Mouse (Mus musculus) embryo, embryonic 11.5 days (tissue): ENCODE results near the gene Ppp2r5c.
A peak's percentile ranks its signal among the peaks of the same experiment; 100 is the strongest.

ENCODE experiments used
- DNase-seq: peaks from one replicate; pipeline ENCODE4 v3.0.0-alpha.2; 2012; ENCODE audit warnings: low read depth, low spot score

Ppp2r5c gene

DNA sequence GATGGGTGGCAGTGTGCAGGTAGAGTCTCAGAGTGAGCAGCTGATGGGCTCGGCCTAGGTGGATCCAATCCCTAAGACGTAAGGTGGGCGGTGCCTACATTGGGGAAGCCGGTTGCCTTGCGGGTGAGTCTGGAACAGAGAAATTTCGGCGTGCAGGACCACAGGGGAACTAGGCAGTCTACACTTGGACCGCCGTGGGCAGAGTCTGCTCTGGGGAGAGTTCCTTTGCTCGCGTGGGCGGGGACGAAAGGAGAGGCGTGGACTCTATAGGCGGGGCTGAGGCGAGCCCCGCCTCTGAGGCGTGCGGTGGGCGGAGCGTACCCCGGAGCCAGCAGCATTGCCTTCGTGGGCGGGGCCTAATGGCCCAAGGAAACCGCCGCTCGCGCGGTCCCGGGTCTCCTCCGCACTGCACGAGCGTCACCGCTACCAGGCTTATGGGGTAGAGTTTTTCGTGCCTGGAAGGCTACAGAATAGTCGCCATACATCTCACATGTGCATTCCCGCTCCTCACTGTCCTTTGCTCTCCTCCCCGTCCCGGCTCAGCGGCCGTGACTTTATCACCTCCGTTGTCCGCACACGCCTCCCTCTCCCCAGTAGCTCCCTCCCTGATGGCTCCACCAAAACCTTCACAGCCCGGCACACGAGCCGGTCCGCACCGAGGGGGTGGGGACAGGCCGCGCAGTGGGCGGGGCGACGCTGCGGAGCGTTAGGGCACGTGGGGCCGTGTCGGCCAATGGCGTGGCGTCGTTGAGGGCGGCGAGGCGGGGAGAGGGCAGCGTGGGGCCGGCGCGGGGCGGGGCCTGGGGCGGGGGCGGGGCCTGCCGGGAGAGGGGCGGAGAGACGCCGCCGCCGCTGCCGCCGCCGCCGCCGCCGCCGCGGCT lies at the start of gene Ppp2r5c:
TSS of gene Ppp2r5c (plus strand) at position 831 of the 881 bp plus-strand sequence.
- peak; percentile 89 for DNase-seq

DNA sequence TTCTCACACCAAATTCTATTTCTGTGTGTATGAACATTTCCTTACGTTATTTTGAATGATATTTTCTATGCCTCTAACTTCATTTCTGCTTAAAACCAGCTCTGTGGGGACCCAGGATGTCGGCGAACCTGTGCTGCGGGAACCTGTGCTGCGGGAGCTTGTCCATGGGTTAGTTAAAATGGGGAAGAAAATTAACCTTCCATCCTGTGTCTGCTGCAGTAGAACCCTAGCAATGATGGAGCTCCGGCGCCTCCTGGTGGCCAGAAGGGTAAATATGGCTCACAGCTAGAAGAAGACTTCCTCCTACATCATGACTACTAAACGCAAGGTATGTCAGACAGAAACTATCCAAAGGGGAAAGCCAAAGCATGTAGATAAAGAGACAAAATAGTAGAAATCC lies 48.6 kb upstream of the Ppp2r5c start:
- DNase-seq = peak; percentile 56

DNA sequence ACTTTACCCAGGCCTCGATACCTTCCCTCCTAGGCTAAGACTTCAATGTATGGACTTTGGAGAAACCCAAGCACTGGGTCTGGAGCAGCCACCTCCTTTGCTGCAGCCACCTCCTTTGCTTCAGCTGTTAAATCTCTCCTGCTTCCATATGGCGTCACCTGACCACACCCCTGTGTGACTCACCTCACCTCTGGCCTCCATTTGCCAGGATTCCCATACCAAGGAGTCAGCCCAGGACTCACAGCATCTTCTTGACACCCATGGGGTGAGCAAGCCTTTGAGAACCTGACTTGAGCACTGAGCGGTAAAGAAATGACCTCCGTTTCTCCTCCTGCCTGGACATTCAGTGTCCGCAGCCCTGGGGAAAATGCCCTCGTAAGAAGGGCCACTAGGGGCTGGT lies 47.8 kb upstream of the Ppp2r5c start:
- no peak for DNase-seq

DNA sequence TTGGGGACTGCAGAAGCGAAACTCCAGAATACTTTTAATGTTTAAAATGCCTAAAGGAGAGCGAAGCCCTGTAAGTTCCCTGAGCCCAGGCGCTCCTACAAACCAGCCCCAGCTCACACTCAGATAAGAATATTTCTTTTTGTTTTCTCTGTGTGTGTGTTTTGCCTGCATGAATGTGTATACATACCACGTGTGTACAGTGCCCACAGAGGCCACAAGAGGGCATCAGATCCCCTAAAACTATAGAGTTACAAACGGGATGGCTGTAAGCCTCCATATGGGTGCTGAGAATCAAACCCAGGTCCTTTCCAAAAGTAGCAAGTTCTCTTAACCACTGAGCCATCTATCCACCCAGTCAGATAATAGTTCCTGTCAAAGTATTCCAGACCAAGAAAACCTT lies 46.0 kb upstream of the Ppp2r5c start:
- DNase-seq = no peak

- DNase-seq = no peak
These were observed 45.0 kb upstream of the Ppp2r5c start for GRCm38 (mm10) chr12:110401871-110402270.

GRCm38 (mm10) chr12:110416244-110416643 lies 30.7 kb upstream of the Ppp2r5c start:
- no peak for DNase-seq

DNA sequence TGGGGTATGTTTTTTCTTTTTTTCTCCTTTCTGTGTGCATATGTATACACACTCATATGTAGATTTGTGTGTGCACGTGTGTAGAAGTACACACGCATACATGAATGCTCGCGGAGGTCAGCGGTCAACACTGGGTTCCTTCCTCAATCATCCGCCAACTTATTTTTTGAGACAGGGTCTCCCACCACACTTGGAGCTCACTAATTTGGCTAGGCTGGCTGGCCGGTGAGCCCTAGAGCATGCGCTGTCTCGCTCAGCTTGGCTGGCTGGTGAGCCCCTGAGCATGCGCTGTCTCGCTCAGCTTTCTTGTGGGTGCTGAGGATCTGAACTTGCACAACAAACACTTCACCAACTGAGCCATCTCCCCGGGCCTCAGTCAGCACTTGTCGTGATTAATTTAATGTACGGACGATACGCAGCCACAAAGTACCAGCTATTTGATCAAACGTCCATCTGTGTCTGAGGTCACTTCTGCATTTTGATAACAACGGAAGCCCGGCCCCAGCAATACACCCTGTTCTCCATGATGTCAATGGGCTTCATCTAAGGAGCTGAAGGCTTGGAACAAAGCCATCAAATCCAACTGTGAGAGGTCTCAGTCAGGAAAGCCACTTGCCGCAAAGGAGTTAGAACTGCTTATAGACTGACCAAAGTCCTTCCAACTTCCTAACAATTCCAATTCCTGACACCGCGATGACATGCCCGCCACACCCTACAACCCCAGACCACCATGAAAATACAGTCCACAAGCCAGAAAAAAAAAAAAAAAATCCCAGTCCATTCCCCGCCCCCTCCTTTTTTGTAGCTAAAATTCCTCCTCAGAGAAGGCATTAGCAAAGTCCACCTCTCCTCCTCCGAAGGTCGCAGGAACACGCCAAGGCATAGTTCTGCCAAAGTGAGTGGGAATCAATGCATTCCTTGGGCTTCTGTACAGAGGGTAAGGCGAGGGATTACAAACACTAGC lies 29.6 kb upstream of the Ppp2r5c start:
- no peak for DNase-seq

DNA sequence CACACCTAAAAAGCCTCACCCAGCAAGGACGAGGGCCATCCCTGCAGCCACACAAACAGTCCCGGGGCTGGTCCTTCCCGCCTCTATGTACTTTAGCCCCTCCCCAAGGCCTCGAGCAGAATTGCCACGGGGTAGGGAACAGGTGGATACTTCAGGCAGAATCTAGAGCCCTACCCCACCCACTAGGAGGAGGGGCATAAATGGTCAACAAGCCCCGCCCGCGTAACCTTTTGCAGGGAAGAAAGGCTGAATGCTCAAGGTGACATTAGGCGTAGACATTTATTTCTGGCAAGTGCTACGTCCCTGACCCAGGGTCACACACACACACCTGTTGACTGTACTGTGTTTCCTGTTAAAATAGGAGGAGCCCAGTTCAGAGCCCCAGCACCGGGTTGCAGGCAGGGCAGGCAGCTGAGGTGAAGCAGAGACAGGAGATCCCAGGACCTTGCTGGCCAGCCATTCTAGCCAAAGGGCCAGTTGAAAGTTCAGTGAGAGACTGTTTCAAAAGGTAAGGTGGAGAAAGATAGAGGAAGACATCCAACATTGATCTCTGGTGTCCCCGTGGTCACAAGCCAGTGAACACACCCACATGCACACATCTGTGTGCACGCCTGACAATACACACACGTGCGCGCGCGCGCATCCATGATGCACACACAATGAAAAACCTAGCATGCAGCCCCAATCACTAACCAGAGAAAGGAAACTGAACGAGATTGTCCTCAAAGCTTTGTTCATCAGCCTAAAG lies 28.8 kb upstream of the Ppp2r5c start:
- DNase-seq = no peak

- DNase-seq = peak; percentile 64
These were observed 28.1 kb upstream of the Ppp2r5c start for GRCm38 (mm10) chr12:110418735-110419350.

GRCm38 (mm10) chr12:110419879-110420278 lies 27.0 kb upstream of the Ppp2r5c start:
- no peak for DNase-seq

- no peak for DNase-seq
These were observed 25.6 kb upstream of the Ppp2r5c start for GRCm38 (mm10) chr12:110421361-110421760.

GRCm38 (mm10) chr12:110424008-110424704 lies 22.8 kb upstream of the Ppp2r5c start:
- no peak for DNase-seq

GRCm38 (mm10) chr12:110426417-110427010 lies 20.4 kb upstream of the Ppp2r5c start:
- no peak for DNase-seq

- DNase-seq = no peak
These were observed 17.5 kb upstream of the Ppp2r5c start for GRCm38 (mm10) chr12:110429340-110429973.

GRCm38 (mm10) chr12:110429990-110430389 lies 16.9 kb upstream of the Ppp2r5c start:
- DNase-seq = no peak

- DNase-seq = no peak
These were observed 15.1 kb upstream of the Ppp2r5c start for GRCm38 (mm10) chr12:110431805-110432204.

- DNase-seq = no peak
These were observed 10.1 kb upstream of the Ppp2r5c start for GRCm38 (mm10) chr12:110436638-110437366.

DNA sequence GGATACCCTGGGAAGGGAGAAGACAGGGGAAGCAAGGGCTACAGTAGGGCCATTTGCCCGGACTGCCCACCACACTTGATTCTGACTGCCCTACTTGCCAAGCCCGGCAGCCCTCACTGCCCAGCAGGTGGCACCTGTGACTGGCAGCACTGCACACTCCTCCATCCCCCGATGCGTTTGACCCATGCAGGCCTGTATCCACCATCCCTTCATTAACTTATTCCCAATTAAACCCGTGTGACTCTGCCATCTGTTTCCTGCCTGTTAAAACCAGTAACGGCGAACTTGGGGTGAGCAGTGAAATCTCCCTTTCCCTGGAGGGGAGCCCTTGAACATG lies 9.6 kb upstream of the Ppp2r5c start:
- no peak for DNase-seq

- DNase-seq = no peak
These were observed 8.4 kb upstream of the Ppp2r5c start for GRCm38 (mm10) chr12:110438367-110438973.
